Mouse (Mus musculus) ES-E14 (cell line): Measurements from ENCODE around the gene Slc51a.
"Not testable (repeated sequence)": the region's sequence is repeated elsewhere in the genome, so short reads cannot be mapped to it uniquely, and the experiment has no call there.

Experiments used
- CHD2 ChIP-seq: IDR thresholded peaks from 2 replicates; pipeline ENCODE4 v1.6.1; 2014; ENCODE audit warnings: mild to moderate bottlenecking, low read depth, low read length, inconsistent platforms
- ZC3H11A ChIP-seq: IDR thresholded peaks from 2 replicates; pipeline ENCODE4 v1.6.1; 2012; ENCODE audit warnings: low read depth, mild to moderate bottlenecking, inconsistent platforms, low read length, borderline replicate concordance
- ZNF384 ChIP-seq: IDR thresholded peaks from 2 replicates; pipeline ENCODE4 v1.6.1; 2012; ENCODE audit warnings: low read depth, low read length, inconsistent platforms

DNA sequence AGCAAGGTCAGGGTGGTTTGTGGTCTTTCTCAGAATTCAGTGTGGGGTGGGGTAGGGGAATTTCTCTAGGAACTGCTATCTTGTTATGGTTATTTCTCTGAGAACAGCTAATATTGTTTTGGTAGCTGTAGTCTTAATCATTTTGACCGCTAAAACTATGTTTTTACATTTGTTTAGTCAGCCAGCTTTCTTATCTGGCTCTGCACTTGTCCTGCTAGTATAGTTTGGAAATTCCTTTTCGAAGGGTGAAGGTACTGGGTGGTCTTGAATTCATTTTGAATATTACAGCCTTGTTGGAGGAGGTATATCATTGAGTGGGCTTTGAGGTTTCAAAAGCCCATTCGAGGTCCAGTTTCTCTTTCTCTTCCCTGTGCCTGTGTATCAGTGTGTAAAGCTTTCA is 43.1 kb downstream of the Slc51a start:
- not testable (repeated sequence) for TF ChIP-seq ZNF384, ZC3H11A, CHD2
